Mouse (Mus musculus) fibroblast of lung, adult 2 months (primary cell): ENCODE results near the gene Ifnab.

Source experiments
- DNase-seq: peaks from one replicate; pipeline ENCODE4 v3.0.0-alpha.2; 2011; ENCODE audit warnings: low read depth

Ifnab gene

GRCm38 (mm10) chr4:88676824-88677223 lies 14.3 kb downstream of the Ifnab start, which contains the start of gene Ifna16:
Gene Ifna16, minus strand, starts transcription at chr4:88676924.
- DNase-seq, result no peak

- no peak for DNase-seq
Measured at GRCm38 (mm10) chr4:88655461-88655860, 35.7 kb downstream of the Ifnab start.

GRCm38 (mm10) chr4:88653644-88654043 lies 37.5 kb downstream of the Ifnab start:
- no peak for DNase-seq

GRCm38 (mm10) chr4:88644359-88644758 lies 46.8 kb downstream of the Ifnab start, which contains the start of gene Ifna13:
Gene Ifna13, minus strand, starts transcription at chr4:88644459.
- DNase-seq, result no peak

- no peak for DNase-seq
Measured at GRCm38 (mm10) chr4:88642526-88642925, 48.6 kb downstream of the Ifnab start.

- peak; percentile 95 for DNase-seq
Measured at GRCm38 (mm10) chr4:88641077-88641831, 49.9 kb downstream of the Ifnab start.

- DNase-seq, result no peak
Measured at GRCm38 (mm10) chr4:88640704-88641076, 50.5 kb downstream of the Ifnab start.
